Mouse (Mus musculus): Measurements from ENCODE around the gene Ankrd28. TPM values are rescaled to one million over a fixed set of nuclear protein-coding genes. Genes with fewer than 3 reads are reported as not detected.
"Not testable (repeated sequence)": the region's sequence is repeated elsewhere in the genome, so short reads cannot be mapped to it uniquely, and the experiment has no call there.

The Ankrd28 gene
- polyA plus RNA-seq (2016; fragmentation: Nextera tagmentation; extraction: Ambion mirVana) = 12.6 and 14.9 TPM in 2 replicates

GRCm38 (mm10) chr14:31830571-31831369 is at the start of gene Ankrd28:
Ankrd28 (minus strand) TSS chr14:31830651.
- ATAC-seq (ENCODE audit: low FRiP score) = peak; percentile 99
- Histone ChIP-seq H3K9ac (peak within 1 kb of the TSS; percentile 88), H3K27me3 (no peaks in the 10 kb centered on the region), H3K4me1 (0 out of 2 replicates have a peak, but pooled peaks cover 4% of the 10 kb centered on the region), H3K27ac (peak within 1 kb of the TSS; percentile 94), H3K4me2 (replicated peaks) (peak within 1 kb of the TSS; percentile 83), H3K9me3 (replicated peaks) (no peaks in the 10 kb centered on the region), H3K4me3 (peak within 1 kb of the TSS; percentile 78), H3K36me3 (no peaks in the 10 kb centered on the region)
- under 1% methylated on average over 78 of the region's 81 CpGs for WGBS

GRCm38 (mm10) chr14:31879456-31879855 is 49.0 kb upstream of the Ankrd28 start:
- H3K4me2 ChIP-seq (replicated peaks) = no peak overlapping the region
- no peak overlapping the region for H3K9ac ChIP-seq
- H3K27me3 ChIP-seq = no peaks in the 10 kb centered on the region
- no peak overlapping the region for H3K27ac ChIP-seq
- 85% methylated on average over 6 of the region's 6 CpGs for WGBS
- H3K9me3 ChIP-seq (replicated peaks) = no peaks in the 10 kb centered on the region
- no peaks in the 10 kb centered on the region for H3K36me3 ChIP-seq
- H3K4me1 ChIP-seq = no peaks in the 10 kb centered on the region
- H3K4me3 ChIP-seq = no peak overlapping the region
- ATAC-seq (ENCODE audit: low FRiP score) = no peak

DNA sequence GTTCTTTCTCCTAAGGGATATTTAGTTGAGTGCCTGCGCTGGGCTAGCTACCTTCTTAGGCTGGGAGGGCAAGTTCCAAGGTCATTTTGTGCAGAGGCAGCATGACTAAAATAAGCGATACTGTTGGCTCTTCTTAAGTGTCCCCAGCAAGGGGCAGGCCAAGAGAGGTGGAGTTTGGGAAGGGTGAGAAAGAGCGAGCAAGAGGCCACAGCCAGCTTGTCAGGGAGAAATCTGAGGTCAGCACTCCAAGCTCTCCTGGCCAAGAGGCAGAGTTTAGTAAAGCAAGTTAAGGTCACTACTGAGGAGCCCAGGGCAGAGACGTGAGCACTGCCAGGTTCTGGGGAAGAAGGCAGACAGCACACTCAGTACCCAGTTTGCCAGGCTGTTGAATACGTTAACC is 41.7 kb upstream of the Ankrd28 start:
- Histone ChIP-seq H3K27ac (no peak overlapping the region), H3K4me1 (no peaks in the 10 kb centered on the region), H3K9me3 (replicated peaks) (peaks cover under 1% of the 10 kb centered on the region), H3K4me3 (no peak overlapping the region), H3K27me3 (no peaks in the 10 kb centered on the region), H3K36me3 (no peaks in the 10 kb centered on the region), H3K4me2 (replicated peaks) (no peak overlapping the region), H3K9ac (no peak overlapping the region)
- ATAC-seq (ENCODE audit: low FRiP score) = no peak
- 76% methylated on average over 5 of the region's 5 CpGs for WGBS

DNA sequence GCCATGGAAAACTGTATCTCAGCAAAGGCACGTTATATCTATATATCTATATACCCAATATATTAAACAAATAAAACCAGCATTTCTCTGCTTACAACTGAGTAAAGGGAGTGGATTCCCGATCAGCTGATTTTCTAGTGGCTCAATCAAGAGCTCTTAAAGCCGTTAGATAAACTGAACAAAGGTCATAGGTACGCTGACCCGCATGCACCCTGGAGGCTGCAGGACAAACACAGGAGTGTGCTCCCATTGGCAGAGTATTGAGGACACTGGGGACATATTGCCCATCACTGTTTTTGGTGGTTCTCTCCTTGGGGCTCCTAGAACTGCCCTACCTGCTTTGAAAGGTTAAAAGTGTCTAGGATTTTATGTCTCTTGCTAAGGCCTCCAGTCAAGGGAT is 40.0 kb upstream of the Ankrd28 start:
- ATAC-seq (ENCODE audit: low FRiP score) = no peak
- WGBS = 81% methylated on average over 5 of the region's 5 CpGs

DNA sequence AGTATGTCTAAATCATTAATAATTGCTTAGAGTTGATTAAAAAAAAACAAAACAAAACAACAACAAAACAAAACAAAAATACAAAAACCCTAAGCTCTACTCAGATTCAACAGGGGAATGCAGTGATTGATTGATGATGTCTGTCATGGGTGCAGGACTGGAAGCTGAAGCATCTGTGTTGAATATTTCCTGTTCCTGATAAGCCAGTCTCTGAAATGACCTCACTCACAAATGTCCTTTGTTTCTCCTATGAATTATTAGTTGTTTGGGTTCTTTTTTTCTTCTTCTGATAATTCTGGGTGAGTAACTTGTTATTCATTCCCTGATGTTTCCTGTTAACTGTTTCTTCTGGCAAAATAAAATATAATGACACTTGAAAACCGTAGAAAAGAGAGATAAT is 38.1 kb upstream of the Ankrd28 start:
- Histone ChIP-seq H3K4me3 (no peak overlapping the region), H3K9me3 (replicated peaks) (peaks cover 25% of the 10 kb centered on the region), H3K4me2 (replicated peaks) (no peak overlapping the region), H3K4me1 (no peaks in the 10 kb centered on the region), H3K9ac (no peak overlapping the region), H3K27ac (no peak overlapping the region), H3K27me3 (no peaks in the 10 kb centered on the region), H3K36me3 (no peaks in the 10 kb centered on the region)
- ATAC-seq (ENCODE audit: low FRiP score) = no peak
- 83% methylated on average over 1 of the region's 1 CpGs for WGBS

More for the DNA sequence above, 40.0 kb upstream of the Ankrd28 start:
- Histone ChIP-seq H3K9ac (no peak overlapping the region), H3K4me1 (no peaks in the 10 kb centered on the region), H3K27me3 (no peaks in the 10 kb centered on the region), H3K4me3 (no peak overlapping the region), H3K36me3 (no peaks in the 10 kb centered on the region), H3K27ac (no peak overlapping the region), H3K4me2 (replicated peaks) (no peak overlapping the region), H3K9me3 (replicated peaks) (peaks cover 16% of the 10 kb centered on the region)

DNA sequence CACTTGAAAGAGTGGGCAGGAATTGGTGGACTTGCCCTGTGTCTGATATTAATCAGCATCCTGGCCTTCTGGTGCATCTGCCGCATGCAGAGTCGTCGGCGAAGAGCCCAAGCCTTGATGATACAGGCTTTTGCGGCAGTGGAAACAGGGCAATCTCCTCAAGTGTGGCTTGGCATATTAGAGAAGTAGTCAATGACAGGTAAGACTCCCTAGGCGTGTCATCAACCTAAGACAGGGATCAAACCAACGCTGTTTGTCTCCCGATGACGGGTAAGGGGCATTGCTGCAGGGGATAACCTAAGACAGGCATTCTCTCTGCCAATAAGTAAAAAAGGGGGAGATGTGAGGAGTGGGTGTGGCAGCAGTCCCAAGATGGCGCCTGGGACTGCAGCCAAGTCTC is 35.9 kb upstream of the Ankrd28 start:
- peaks cover 32% of the 10 kb centered on the region for H3K9me3 ChIP-seq (replicated peaks)
- 92% methylated on average over 10 of the region's 10 CpGs for WGBS
- ATAC-seq (ENCODE audit: low FRiP score); H3K27ac ChIP-seq; H3K36me3 ChIP-seq; H3K4me3 ChIP-seq; H3K9ac ChIP-seq; H3K4me1 ChIP-seq; H3K4me2 ChIP-seq (replicated peaks); H3K27me3 ChIP-seq: not testable (repeated sequence)

- H3K9me3 ChIP-seq (replicated peaks) = peaks cover 7% of the 10 kb centered on the region
- no peak overlapping the region for H3K27ac ChIP-seq
- no peak overlapping the region for H3K4me3 ChIP-seq
- WGBS = 94% methylated on average over 2 of the region's 2 CpGs
- no peaks in the 10 kb centered on the region for H3K36me3 ChIP-seq
- no peak overlapping the region for H3K9ac ChIP-seq
- no peak overlapping the region for H3K4me2 ChIP-seq (replicated peaks)
- H3K27me3 ChIP-seq = no peaks in the 10 kb centered on the region
- no peak for ATAC-seq (ENCODE audit: low FRiP score)
- H3K4me1 ChIP-seq = no peaks in the 10 kb centered on the region
Measured at GRCm38 (mm10) chr14:31858679-31859078, 28.2 kb upstream of the Ankrd28 start.

- Histone ChIP-seq H3K4me3 (no peak overlapping the region), H3K27ac (no peak overlapping the region), H3K4me1 (no peaks in the 10 kb centered on the region), H3K36me3 (no peaks in the 10 kb centered on the region), H3K27me3 (no peaks in the 10 kb centered on the region), H3K9me3 (replicated peaks) (peaks cover 4% of the 10 kb centered on the region; the same call in 1 of the 2 replicates), H3K4me2 (replicated peaks) (no peak overlapping the region), H3K9ac (no peak overlapping the region)
- no peak for ATAC-seq (ENCODE audit: low FRiP score)
- 73% methylated on average over 11 of the region's 11 CpGs for WGBS
Measured at GRCm38 (mm10) chr14:31857096-31857975, 26.9 kb upstream of the Ankrd28 start.

- Histone ChIP-seq H3K27me3 (no peaks in the 10 kb centered on the region), H3K4me1 (no peaks in the 10 kb centered on the region), H3K9me3 (replicated peaks) (no peaks in the 10 kb centered on the region), H3K36me3 (no peaks in the 10 kb centered on the region), H3K4me3 (no peak overlapping the region), H3K4me2 (replicated peaks) (no peak overlapping the region), H3K27ac (no peak overlapping the region), H3K9ac (no peak overlapping the region)
- 87% methylated on average over 5 of the region's 5 CpGs for WGBS
- ATAC-seq (ENCODE audit: low FRiP score) = no peak
Measured at GRCm38 (mm10) chr14:31856007-31856406, 25.6 kb upstream of the Ankrd28 start.

DNA sequence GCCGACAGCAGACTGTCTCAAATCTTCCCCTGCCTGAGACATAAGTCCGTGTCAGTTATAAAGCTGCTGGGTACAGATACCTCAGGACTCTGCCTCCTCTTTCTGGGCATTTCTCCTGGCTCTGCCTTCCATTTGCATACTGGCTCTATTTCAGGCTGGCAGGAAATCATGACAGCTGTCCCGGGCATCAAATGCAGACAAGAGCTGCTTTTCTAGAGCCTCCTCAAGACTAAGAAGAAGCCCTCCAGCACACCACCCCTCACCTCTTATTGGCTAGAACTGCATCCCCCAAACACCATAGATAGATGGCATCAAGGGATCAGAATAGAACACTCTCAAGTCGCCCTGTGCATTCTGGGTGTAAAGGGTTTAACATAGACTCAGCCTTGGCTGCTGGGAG is 24.2 kb upstream of the Ankrd28 start:
- Histone ChIP-seq H3K36me3 (no peaks in the 10 kb centered on the region), H3K9me3 (replicated peaks) (no peaks in the 10 kb centered on the region), H3K9ac (no peak overlapping the region), H3K4me1 (no peaks in the 10 kb centered on the region), H3K27me3 (no peaks in the 10 kb centered on the region), H3K4me3 (no peak overlapping the region), H3K4me2 (replicated peaks) (no peak overlapping the region), H3K27ac (no peak overlapping the region)
- WGBS = 70% methylated on average over 4 of the region's 4 CpGs
- ATAC-seq (ENCODE audit: low FRiP score) = no peak

DNA sequence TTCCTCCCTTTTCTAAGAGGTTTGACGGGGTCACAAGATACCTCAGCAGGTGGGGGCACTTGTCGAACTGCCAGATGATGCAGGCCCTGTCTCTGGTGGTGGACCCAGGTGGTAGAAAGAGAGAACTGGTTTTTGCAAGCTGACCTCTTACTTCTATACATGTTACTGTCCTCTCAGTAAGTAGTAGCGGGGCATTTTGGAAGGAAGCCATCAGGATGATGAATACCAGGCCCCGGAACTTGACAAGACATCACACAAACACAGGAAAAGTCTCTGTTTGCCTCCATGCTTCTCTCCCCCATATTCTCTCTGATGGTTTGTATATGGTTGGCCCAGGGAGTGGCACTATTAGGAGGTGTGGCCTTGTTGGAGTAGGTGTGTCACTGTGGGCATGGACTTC is 13.1 kb upstream of the Ankrd28 start:
- H3K36me3 ChIP-seq = no peaks in the 10 kb centered on the region
- ATAC-seq (ENCODE audit: low FRiP score) = no peak
- H3K9me3 ChIP-seq (replicated peaks) = no peaks in the 10 kb centered on the region
- 74% methylated on average over 4 of the region's 4 CpGs for WGBS
- no peak overlapping the region for H3K9ac ChIP-seq
- no peak overlapping the region for H3K4me3 ChIP-seq
- H3K27ac ChIP-seq = no peak overlapping the region
- no peaks in the 10 kb centered on the region for H3K4me1 ChIP-seq
- no peaks in the 10 kb centered on the region for H3K27me3 ChIP-seq
- H3K4me2 ChIP-seq (replicated peaks) = no peak overlapping the region

DNA sequence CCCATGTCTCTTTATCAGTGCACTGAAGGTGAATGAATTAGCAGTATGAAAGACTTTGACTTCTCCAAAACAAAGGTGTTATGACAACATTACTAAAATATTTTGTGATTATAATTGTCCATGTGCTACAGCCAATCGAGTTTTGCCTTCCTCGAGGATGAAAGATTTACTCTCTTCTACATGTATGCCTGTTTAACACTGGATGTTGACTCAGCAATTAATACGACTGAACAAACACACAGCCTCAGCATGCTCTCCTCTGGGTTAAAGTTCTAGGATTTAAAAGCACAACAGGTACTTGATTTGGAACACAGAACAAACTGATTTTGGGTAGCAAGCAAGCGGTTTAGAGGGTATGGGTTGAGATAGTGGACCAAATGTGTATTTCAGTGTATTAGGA is 1.6 kb upstream of the Ankrd28 start:
- H3K4me3 ChIP-seq = no peak overlapping the region

More for the DNA sequence above, 1.6 kb upstream of the Ankrd28 start:
- Histone ChIP-seq H3K4me2 (replicated peaks) (peak overlapping the region; percentile 83; the same call in 1 of the 2 replicates), H3K27ac (no peak overlapping the region), H3K27me3 (no peaks in the 10 kb centered on the region), H3K9me3 (replicated peaks) (peaks cover 3% of the 10 kb centered on the region; the same call in 1 of the 2 replicates), H3K36me3 (no peaks in the 10 kb centered on the region), H3K9ac (no peak overlapping the region), H3K4me1 (0 out of 2 replicates have a peak, but pooled peaks cover 4% of the 10 kb centered on the region)
- 65% methylated on average over 4 of the region's 4 CpGs for WGBS
- ATAC-seq (ENCODE audit: low FRiP score) = no peak
